Mouse (Mus musculus) thymus, postnatal 4 days (tissue): ENCODE measurements around the gene Krt25.

Source experiments
- DNase-seq: peaks from one replicate; pipeline ENCODE4 v3.0.0; 2021

Gene Krt25

DNA sequence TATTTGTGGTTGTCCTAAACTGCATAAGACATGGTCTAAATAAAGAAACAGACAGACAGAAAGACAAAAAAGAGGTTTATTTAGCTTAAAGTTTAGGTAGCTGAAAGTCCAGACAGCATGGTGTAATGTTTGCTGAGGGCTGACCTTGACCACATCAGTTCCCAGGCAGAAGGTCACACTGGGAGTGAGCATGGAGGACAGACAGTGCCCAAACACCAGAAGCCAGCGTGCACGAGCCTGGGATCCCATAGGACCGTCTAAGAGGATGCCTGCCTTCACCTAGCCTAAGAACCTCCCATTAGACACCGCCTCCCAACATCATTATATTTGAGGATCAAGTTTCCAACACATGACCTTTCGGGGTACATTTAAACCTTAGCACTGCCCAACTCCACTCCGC lies 47.1 kb downstream of the Krt25 start:
- DNase-seq = no peak

DNA sequence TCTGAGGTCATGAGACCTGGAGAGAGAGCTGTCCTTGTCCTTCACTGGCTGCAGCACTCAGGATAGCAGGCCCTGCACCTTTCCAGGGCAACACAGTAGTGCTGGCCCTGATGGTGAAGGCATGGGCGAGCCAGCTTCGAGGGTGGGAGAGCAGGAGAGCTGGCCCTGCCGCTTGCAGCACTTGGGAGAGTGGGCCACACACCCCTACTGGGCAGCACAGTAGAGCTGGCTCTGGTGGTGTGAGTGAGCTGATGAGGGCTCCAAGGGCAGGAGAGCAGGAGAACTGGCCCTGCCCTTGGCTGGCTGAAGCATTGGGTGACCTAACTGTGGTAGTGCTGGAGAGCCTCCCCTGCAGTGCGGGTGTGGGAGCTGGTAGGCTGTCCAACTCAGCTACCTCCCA lies 50.0 kb downstream of the Krt25 start:
- no peak for DNase-seq

DNA sequence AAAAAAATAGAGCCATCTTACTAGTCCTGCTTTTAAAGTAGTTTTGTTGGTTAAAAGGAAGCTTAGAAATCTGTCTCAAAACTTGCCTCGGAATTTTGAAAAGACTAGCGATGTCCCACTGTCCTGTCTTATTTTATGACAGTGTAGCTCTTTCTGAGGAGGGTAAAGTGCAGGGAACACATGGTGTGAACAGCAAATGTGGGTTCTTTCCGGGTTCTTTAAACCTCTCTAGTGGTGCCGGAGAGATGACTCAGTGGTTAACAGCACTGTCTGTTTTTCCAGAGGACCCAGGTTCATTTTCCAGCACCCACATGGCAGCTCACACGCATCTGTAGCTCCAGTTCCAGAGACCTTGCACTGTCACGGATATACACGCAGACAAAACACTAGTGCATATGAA lies 53.6 kb downstream of the Krt25 start:
- DNase-seq = no peak

DNA sequence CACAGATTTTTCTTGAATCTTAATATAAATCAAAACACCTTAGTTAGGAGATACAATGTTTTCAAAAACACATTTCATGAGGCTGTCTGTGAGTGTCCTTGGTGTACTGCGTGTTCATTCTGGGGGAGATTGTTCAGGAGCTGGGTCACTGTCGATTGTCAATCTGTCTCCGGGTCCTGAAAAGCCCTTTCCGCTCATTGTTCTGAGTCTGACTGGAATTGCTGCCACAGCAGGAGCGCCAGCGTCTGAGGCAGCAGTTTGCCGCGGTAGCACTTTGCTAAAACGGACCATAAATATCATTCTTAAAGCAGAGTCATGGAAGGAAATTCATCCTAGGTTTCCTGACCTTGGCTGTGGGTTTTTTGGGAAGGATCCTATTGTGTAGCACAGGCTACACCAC lies 57.0 kb downstream of the Krt25 start:
- no peak for DNase-seq
